Mouse (Mus musculus) left cerebral cortex, postnatal 25 days (tissue): Measurements from ENCODE around the gene Spata1. TPM values are rescaled to one million over a fixed set of nuclear protein-coding genes. Genes with fewer than 3 reads are reported as not detected.

Source experiments
- DNase-seq, 2 experiments: peaks; one replicate each; pipeline ENCODE4 v3.0.0; 2022; ENCODE audit warnings: low spot score in 2 of 2, mixed read lengths in 1 of 2
- intact Hi-C: fragments of 180-260 bp; cut with DNase I; formaldehyde crosslinking; loops from one replicate; pipeline ENCODE4 v1.15.1; 2025
- total RNA-seq, 2 experiments: library from RNA; stranded (reverse); gene quantifications; 2 replicates each; pipeline ENCODE4 v1.2.3; 2021

The Spata1 gene
- total RNA-seq: 1 to 10 TPM; 4.0 to 6.7 TPM

GRCm38 (mm10) chr3:146499431-146500002 is at the start of gene Spata1, which contains the start of gene Gng5:
Gene Spata1, minus strand, starts transcription at chr3:146499753.
Gene Gng5, plus strand, starts transcription at chr3:146499807.
- DNase-seq: peak; percentile 49 to 63
- intact Hi-C loops: loop anchor here (5.0 to 10.0 kb wide), 2 partner anchors 157 to 315 kb away; no protein-coding TSS in a partner anchor

- intact Hi-C loops: no loop called here
- DNase-seq: no peak
Measured at GRCm38 (mm10) chr3:146543632-146544031, 44.1 kb upstream of the Spata1 start.

- intact Hi-C loops: no loop called here
- DNase-seq: no peak
Measured at GRCm38 (mm10) chr3:146540521-146541273, 41.1 kb upstream of the Spata1 start.

- no peak for DNase-seq
- intact Hi-C loops: no loop called here
Measured at GRCm38 (mm10) chr3:146534986-146535385, 35.4 kb upstream of the Spata1 start.

GRCm38 (mm10) chr3:146528335-146528734 is 28.8 kb upstream of the Spata1 start:
- DNase-seq: no peak
- intact Hi-C loops: no loop called here

GRCm38 (mm10) chr3:146521652-146522020 is 22.1 kb upstream of the Spata1 start:
- intact Hi-C loops: loop anchor here (2.0 to 5.0 kb wide), 3 partner anchors 177 to 261 kb away; no protein-coding TSS in a partner anchor

GRCm38 (mm10) chr3:146520798-146521651 is 21.5 kb upstream of the Spata1 start, which contains the start of gene Rpf1:
Gene Rpf1, minus strand, starts transcription at chr3:146521429.
- intact Hi-C loops: loop anchor here (2.0 to 5.0 kb wide), 3 partner anchors 176 to 262 kb away; no protein-coding TSS in a partner anchor
- DNase-seq: peak; percentile 92 to 96

More at GRCm38 (mm10) chr3:146521652-146522020, 22.1 kb upstream of the Spata1 start:
- DNase-seq: no peak

GRCm38 (mm10) chr3:146520226-146520797 is 20.8 kb upstream of the Spata1 start:
- DNase-seq: peak in 1 of 2 experiments; percentile 33
- intact Hi-C loops: loop anchor here (2.0 to 5.0 kb wide), 3 partner anchors 176 to 262 kb away; no protein-coding TSS in a partner anchor

- DNase-seq: no peak
- intact Hi-C loops: no loop called here
Measured at GRCm38 (mm10) chr3:146506711-146507110, 7.2 kb upstream of the Spata1 start.

GRCm38 (mm10) chr3:146501601-146502123 is 2.1 kb upstream of the Spata1 start:
- intact Hi-C loops: loop anchor here (5.0 kb wide), 1 partner anchor 159 kb away; no protein-coding TSS in a partner anchor
- no peak for DNase-seq

- DNase-seq: no peak
- intact Hi-C loops: loop anchor here (5.0 kb wide), 1 partner anchor 159 kb away; no protein-coding TSS in a partner anchor
Measured at GRCm38 (mm10) chr3:146500810-146501201, 1.3 kb upstream of the Spata1 start.

GRCm38 (mm10) chr3:146500003-146500809 is 653 bp upstream of the Spata1 start:
- DNase-seq: peak in 1 of 2 experiments; percentile 20
- intact Hi-C loops: loop anchor here (5.0 kb wide), 1 partner anchor 158 kb away; no protein-coding TSS in a partner anchor

GRCm38 (mm10) chr3:146498989-146499388 is 564 bp downstream of the Spata1 start:
- DNase-seq: no peak
- intact Hi-C loops: loop anchor here (10.0 kb wide), 1 partner anchor 314 kb away; no protein-coding TSS in a partner anchor

- DNase-seq: no peak
- intact Hi-C loops: loop anchor here (10.0 kb wide), 1 partner anchor 310 kb away; no protein-coding TSS in a partner anchor
Measured at GRCm38 (mm10) chr3:146494941-146495340, 4.6 kb downstream of the Spata1 start.

- no peak for DNase-seq
- intact Hi-C loops: no loop called here
Measured at GRCm38 (mm10) chr3:146486464-146486863, 13.1 kb downstream of the Spata1 start.

GRCm38 (mm10) chr3:146482044-146482443 is 17.5 kb downstream of the Spata1 start:
- no peak for DNase-seq
- intact Hi-C loops: no loop called here

- intact Hi-C loops: no loop called here
- no peak for DNase-seq
Measured at GRCm38 (mm10) chr3:146474428-146474827, 25.1 kb downstream of the Spata1 start.

- no peak for DNase-seq
- intact Hi-C loops: no loop called here
Measured at GRCm38 (mm10) chr3:146473741-146474140, 25.8 kb downstream of the Spata1 start.
